Mouse (Mus musculus) CH12.LX (cell line): ENCODE measurements around the gene Olfr1113. TPM values are rescaled to one million over a fixed set of nuclear protein-coding genes. Genes with fewer than 3 reads are reported as not detected.
"Not testable (repeated sequence)": the region's sequence is repeated elsewhere in the genome, so short reads cannot be mapped to it uniquely, and the experiment has no call there.

Experiments used
- DNase-seq: peaks from one replicate; pipeline ENCODE4 v3.0.0-alpha.2; 2013; ENCODE audit errors: extremely low read depth
- H3K27ac ChIP-seq: 2 replicates; pipeline ENCODE4 v1.5.1; 2012; ENCODE audit warnings: low read depth, mild to moderate bottlenecking, control low read depth, moderate library complexity; ENCODE audit not compliant: insufficient read depth
- H3K27me3 ChIP-seq: replicated peaks from 2 replicates; pipeline ENCODE3; 2012; ENCODE audit warnings: inconsistent platforms
- H3K36me3 ChIP-seq, 2 experiments: replicated peaks in 1 of 2; 2 replicates each; pipeline versions ENCODE3 to v1.6.1; 2012; ENCODE audit warnings: inconsistent platforms in 1 of 2, low read length in 1 of 2, mild to moderate bottlenecking in 1 of 2, mixed read lengths in 1 of 2, moderate library complexity in 1 of 2; ENCODE audit not compliant: control insufficient read depth in 1 of 2, insufficient read depth in 1 of 2
- H3K4me1 ChIP-seq, 2 experiments: 2 replicates each; pipeline ENCODE4 v1.6.1; 2012; ENCODE audit warnings: inconsistent platforms in 1 of 2, moderate library complexity in 1 of 2; ENCODE audit not compliant: insufficient read depth in 2 of 2, control insufficient read depth in 1 of 2
- H3K4me2 ChIP-seq: 2 replicates; pipeline ENCODE4 v1.6.1; 2012; ENCODE audit warnings: low read depth, mild to moderate bottlenecking, control low read depth; ENCODE audit not compliant: poor library complexity, insufficient read depth, severe bottlenecking
- H3K4me3 ChIP-seq, 3 experiments: fragments of 150-350 bp in 1 of 3; sonication (generic) in 1 of 3; replicated peaks in 1 of 3; 2 replicates each; pipeline versions ENCODE3 to v1.5.1; 2011 to 2012; ENCODE audit warnings: low read depth in 2 of 3, low read length in 2 of 3, mild to moderate bottlenecking in 2 of 3, moderate library complexity in 2 of 3, control low read depth in 1 of 3, improper control_type of control experiment in 1 of 3, inconsistent platforms in 1 of 3, mixed read lengths in 1 of 3; ENCODE audit not compliant: poor library complexity in 1 of 3
- H3K79me2 ChIP-seq: replicated peaks from 2 replicates; pipeline ENCODE4 v1.6.1; 2012; ENCODE audit warnings: mild to moderate bottlenecking, moderate library complexity; ENCODE audit not compliant: control insufficient read depth, poor library complexity, insufficient read depth, severe bottlenecking; ENCODE audit errors: extremely low read depth
- H3K9ac ChIP-seq: 2 replicates; pipeline ENCODE4 v1.6.1; 2012; ENCODE audit warnings: low read depth, mild to moderate bottlenecking, control low read depth, moderate library complexity; ENCODE audit not compliant: insufficient read depth
- H3K9me3 ChIP-seq: replicated peaks from 2 replicates; pipeline ENCODE3; 2012; ENCODE audit warnings: low read length, inconsistent platforms, mixed read lengths
- CTCF ChIP-seq, 2 experiments: IDR thresholded peaks in 1 of 2; conservative IDR thresholded peaks in 1 of 2; 2 replicates each; pipeline ENCODE4 v1.5.1; 2011 to 2012; ENCODE audit warnings: low read depth in 2 of 2, low read length in 2 of 2, improper control_type of control experiment in 1 of 2, inconsistent platforms in 1 of 2, mild to moderate bottlenecking in 1 of 2, moderate library complexity in 1 of 2
- ELF1 ChIP-seq: IDR thresholded peaks from 2 replicates; pipeline ENCODE4 v1.6.1; 2014; ENCODE audit warnings: low read depth, mild to moderate bottlenecking, inconsistent platforms, low read length, improper control_type of control experiment
- GABPA ChIP-seq: IDR thresholded peaks from 2 replicates; pipeline ENCODE4 v1.6.1; 2012; ENCODE audit warnings: low read depth, low read length, improper control_type of control experiment, inconsistent platforms; ENCODE audit not compliant: insufficient replicate concordance
- JUND ChIP-seq: conservative IDR thresholded peaks from 2 replicates; pipeline ENCODE4 v1.6.1; 2011; ENCODE audit warnings: low read depth, low read length, improper control_type of control experiment
- MAZ ChIP-seq: IDR thresholded peaks from 2 replicates; pipeline ENCODE4 v1.6.1; 2012; ENCODE audit warnings: low read depth, mild to moderate bottlenecking, inconsistent platforms, low read length, improper control_type of control experiment, moderate library complexity
- MXI1 ChIP-seq: IDR thresholded peaks from 2 replicates; pipeline ENCODE4 v1.6.1; 2011; ENCODE audit warnings: mild to moderate bottlenecking, low read depth, low read length, improper control_type of control experiment
- NELFE ChIP-seq: IDR thresholded peaks from 2 replicates; pipeline ENCODE4 v1.6.1; 2011; ENCODE audit warnings: low read depth, low read length, improper control_type of control experiment
- NRF1 ChIP-seq: IDR thresholded peaks from 2 replicates; pipeline ENCODE4 v1.6.1; 2014; ENCODE audit warnings: low read depth, mild to moderate bottlenecking, inconsistent platforms, low read length, improper control_type of control experiment, moderate library complexity
- POLR2AphosphoS2 ChIP-seq: IDR thresholded peaks from 2 replicates; pipeline ENCODE4 v1.6.1; 2011; ENCODE audit warnings: low read depth, low read length, improper control_type of control experiment
- RCOR1 ChIP-seq: conservative IDR thresholded peaks from 2 replicates; pipeline ENCODE4 v1.6.1; 2012; ENCODE audit warnings: low read depth, mild to moderate bottlenecking, inconsistent platforms, low read length, improper control_type of control experiment
- SIN3A ChIP-seq: IDR thresholded peaks from 2 replicates; pipeline ENCODE4 v1.6.1; 2012; ENCODE audit warnings: low read length, improper control_type of control experiment, inconsistent platforms
- SMC3 ChIP-seq: IDR thresholded peaks from 2 replicates; pipeline ENCODE4 v1.6.1; 2011; ENCODE audit warnings: low read depth, low read length, improper control_type of control experiment
- TBP ChIP-seq: conservative IDR thresholded peaks from 2 replicates; pipeline ENCODE4 v1.6.1; 2011; ENCODE audit warnings: low read depth, low read length, improper control_type of control experiment
- TCF12 ChIP-seq: IDR thresholded peaks from 2 replicates; pipeline ENCODE4 v1.6.1; 2014; ENCODE audit warnings: low read depth, mild to moderate bottlenecking, inconsistent platforms, low read length, improper control_type of control experiment
- UBTF ChIP-seq: IDR thresholded peaks from 2 replicates; pipeline ENCODE4 v1.6.1; 2012; ENCODE audit warnings: low read depth, mild to moderate bottlenecking, inconsistent platforms, low read length, improper control_type of control experiment, moderate library complexity
- ZC3H11A ChIP-seq: IDR thresholded peaks from 2 replicates; pipeline ENCODE4 v1.6.1; 2012; ENCODE audit warnings: low read depth, mild to moderate bottlenecking, inconsistent platforms, low read length, improper control_type of control experiment
- ZMIZ1 ChIP-seq: IDR thresholded peaks from 2 replicates; pipeline ENCODE4 v1.6.1; 2012; ENCODE audit warnings: low read depth, mild to moderate bottlenecking, inconsistent platforms, low read length, improper control_type of control experiment
- dilution Hi-C: fragments of 300-500 bp; cut with MboI; formaldehyde crosslinking; loops from 2 replicates; pipeline ENCODE4 v1.14.3; 2020; ENCODE audit warnings: low sequenced_read_pairs; ENCODE audit not compliant: extremely low pct_unique_long_range_greater_than_20kb, extremely low pct_ligation_motif_present
- in situ Hi-C: fragments of 300-500 bp; cut with MboI; formaldehyde crosslinking; loops from 3 replicates; pipeline ENCODE4 v1.14.3; 2019; ENCODE audit warnings: low sequenced_read_pairs, low pct_ligation_motif_present, low pct_unique_long_range_greater_than_20kb, mixed read lengths
- polyA plus RNA-seq: library from polyadenylated mRNA; unstranded; fragments of >175 nt; gene quantifications from 2 replicates; pipeline ENCODE4 v1.2.1, GENCODE M21; 2012; ENCODE audit warnings: low read depth; ENCODE audit not compliant: insufficient read length
- total RNA-seq, 2 experiments: library from RNA; depleted of rRNA; stranded (reverse); fragments of 300-350 nt in 1 of 2; fragments of >200 nt in 1 of 2; gene quantifications; 2 replicates each; pipeline ENCODE4 v1.2.3; 2012 to 2014

The Olfr1113 gene
- not detected in 2 replicates for total RNA-seq (2012; rRNA removed)
- total RNA-seq (2014; rRNA removed) = not detected in 2 replicates
- polyA plus RNA-seq = not detected in 2 replicates

- Histone ChIP-seq H3K9ac (no peak within 1 kb of the TSS), H3K9me3 (peaks cover 7% of the 10 kb centered on the region), H3K4me3 (no peak within 1 kb of the TSS), H3K4me1 (no peaks in the 10 kb centered on the region), H3K27ac (no peak within 1 kb of the TSS), H3K36me3 (no peaks in the 10 kb centered on the region), H3K79me2 (no peaks in the 10 kb centered on the region), H3K27me3 (no peaks in the 10 kb centered on the region), H3K4me2 (no peak within 1 kb of the TSS)
- DNase-seq = no peak
- in situ Hi-C loops (no loop called here), dilution Hi-C loops (no loop called here)
- TF ChIP-seq ZMIZ1 (no peak), MAZ (no peak), JUND (no peak), RCOR1 (no peak), SMC3 (no peak), TBP (no peak), TCF12 (no peak), NELFE (no peak), ZC3H11A (no peak), UBTF (no peak), POLR2AphosphoS2 (no peak), SIN3A (no peak), ELF1 (no peak), CTCF (conservative IDR thresholded peaks at IDR 0.05 in 1 of 2, IDR thresholded peaks at IDR 0.05 in 1 of 2; ENCODE audit: low read depth in 2 of 2, low read length in 2 of 2) (no peak), GABPA (no peak), NRF1 (no peak), MXI1 (no peak)
These were observed at the start of gene Olfr1113 for GRCm38 (mm10) chr2:87208670-87209069. TSS of gene Olfr1113 (plus strand) at chr2:87208970.

GRCm38 (mm10) chr2:87167731-87168130 is 41.0 kb upstream of the Olfr1113 start:
- H3K9me3 ChIP-seq = peaks cover 27% of the 10 kb centered on the region
- H3K4me1 ChIP-seq, H3K79me2 ChIP-seq, H3K27ac ChIP-seq, H3K4me2 ChIP-seq, H3K4me3 ChIP-seq, H3K27me3 ChIP-seq, dilution Hi-C loops, H3K9ac ChIP-seq, in situ Hi-C loops, H3K36me3 ChIP-seq, DNase-seq: not testable (repeated sequence)
